Mouse (Mus musculus): Measurements from ENCODE around the gene Cyp4a32. TPM values are rescaled to one million over a fixed set of nuclear protein-coding genes. Genes with fewer than 3 reads are reported as not detected.

The Cyp4a32 gene
- not detected in 2 replicates for polyA plus RNA-seq (2012; rRNA removed)

DNA sequence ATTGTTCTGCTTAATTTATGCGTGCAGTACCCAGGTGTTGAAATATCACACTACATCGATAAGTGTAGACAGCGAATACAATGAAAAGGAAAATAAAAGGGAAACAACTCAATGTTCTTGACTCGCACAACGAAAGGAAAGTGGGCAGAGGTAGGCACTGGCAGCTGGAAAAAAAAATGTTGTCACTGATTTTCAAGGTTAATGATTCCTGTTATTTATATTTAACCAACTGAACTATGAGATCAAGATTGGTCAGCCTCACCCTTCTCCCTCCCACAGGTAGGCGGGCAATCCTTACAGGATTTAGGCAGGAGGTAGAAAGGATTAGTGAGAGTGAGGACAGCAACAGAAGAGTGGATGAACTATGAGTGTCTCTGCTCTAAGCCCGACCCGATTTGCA is at the start of gene Cyp4a32:
TSS of gene Cyp4a32 (plus strand) at position 359 of the 400 bp plus-strand sequence.

DNA sequence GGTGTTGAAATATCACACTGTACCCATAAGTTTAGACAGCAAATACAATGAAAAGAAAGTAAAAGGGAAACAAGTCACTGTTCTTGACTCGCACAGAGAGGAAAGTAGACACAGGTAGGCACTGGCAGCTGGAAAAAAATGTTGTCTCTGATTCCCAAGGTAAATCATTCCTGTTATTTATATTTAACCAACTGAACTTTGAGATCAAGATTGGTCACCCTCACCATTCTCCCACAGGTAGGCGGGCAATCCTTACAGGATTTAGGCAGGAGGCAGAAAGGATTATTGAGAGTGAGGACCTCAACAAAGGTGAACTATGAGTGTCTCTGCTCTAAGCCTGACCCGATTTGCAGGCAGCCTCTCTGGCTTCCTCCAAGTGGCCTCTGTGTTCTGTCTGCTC is 37.4 kb upstream of the Cyp4a32 start, which contains the start of gene Cyp4a31:
TSS of gene Cyp4a31 (plus strand) at position 249 of the 400 bp plus-strand sequence.

DNA sequence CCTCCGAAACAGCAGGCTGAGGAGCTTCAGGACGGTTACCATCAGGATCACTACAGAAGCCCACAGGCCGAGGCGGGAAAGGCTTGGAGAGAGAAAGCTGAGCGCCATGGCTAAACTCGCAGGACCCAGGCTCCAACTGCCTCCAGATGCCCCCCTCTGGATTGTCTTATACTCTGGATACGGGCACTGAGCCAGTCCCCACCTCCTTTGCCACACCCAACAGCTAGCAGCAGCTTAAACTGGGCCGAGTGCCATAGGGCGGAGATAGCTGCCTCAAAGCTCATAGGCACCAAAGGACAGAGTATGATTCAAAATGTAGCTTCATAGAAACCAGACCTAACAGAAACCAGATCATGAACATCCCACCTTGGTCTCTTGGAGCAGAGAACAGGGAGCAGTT is 46.8 kb downstream of the Cyp4a32 start, which contains the start of gene Cyp4b1:
TSS of gene Cyp4b1 (minus strand) at position 144 of the 400 bp plus-strand sequence.

Other genes with a start within 250 kb of the Cyp4a32 start
- gene Cyp4a12b, start 189.3 kb upstream of the Cyp4a32 start, polyA plus RNA-seq (2012; rRNA removed) = not detected in 2 replicates
- not detected in 2 replicates for gene Cyp4a30b, start 148.4 kb upstream of the Cyp4a32 start, polyA plus RNA-seq (2012; rRNA removed)
- gene Cyp4a14, start 104.8 kb upstream of the Cyp4a32 start, polyA plus RNA-seq (2012; rRNA removed) = 0.01 TPM in 1 of 2 replicates, not detected in the other
- gene Cyp4a10, start 82.7 kb upstream of the Cyp4a32 start, polyA plus RNA-seq (2012; rRNA removed) = not detected in 2 replicates
- gene Cyp4a31, start 37.3 kb upstream of the Cyp4a32 start, polyA plus RNA-seq (2012; rRNA removed) = 0.05 TPM in 2 replicates
- 0.70 and 0.98 TPM in 2 replicates for gene Cyp4b1, start 46.8 kb downstream of the Cyp4a32 start, polyA plus RNA-seq (2012; rRNA removed)
- gene Efcab14, start 136.8 kb downstream of the Cyp4a32 start, polyA plus RNA-seq (2012; rRNA removed) = 8.1 and 8.2 TPM in 2 replicates
- gene Tex38, start 180.0 kb downstream of the Cyp4a32 start, polyA plus RNA-seq (2012; rRNA removed) = 0.05 and 0.07 TPM in 2 replicates
- gene Atpaf1, start 183.8 kb downstream of the Cyp4a32 start, polyA plus RNA-seq (2012; rRNA removed) = 9.3 and 9.6 TPM in 2 replicates
- gene Mob3c, start 227.1 kb downstream of the Cyp4a32 start, polyA plus RNA-seq (2012; rRNA removed) = 5.1 and 6.2 TPM in 2 replicates
- 32.7 and 39.0 TPM in 2 replicates for gene Mknk1, start 238.2 kb downstream of the Cyp4a32 start, polyA plus RNA-seq (2012; rRNA removed)

All from liver, embryonic 14 days (tissue).